Mouse (Mus musculus) spleen, adult 18-20 months (tissue): ENCODE measurements around the gene Hibadh.
A peak's percentile ranks its signal among the peaks of the same experiment; 100 is the strongest.

Experiments
- DNase-seq, 2 experiments: peaks; one replicate each; pipeline ENCODE4 v3.0.0; 2022; ENCODE audit warnings: mixed read lengths in 2 of 2

Hibadh gene

DNA sequence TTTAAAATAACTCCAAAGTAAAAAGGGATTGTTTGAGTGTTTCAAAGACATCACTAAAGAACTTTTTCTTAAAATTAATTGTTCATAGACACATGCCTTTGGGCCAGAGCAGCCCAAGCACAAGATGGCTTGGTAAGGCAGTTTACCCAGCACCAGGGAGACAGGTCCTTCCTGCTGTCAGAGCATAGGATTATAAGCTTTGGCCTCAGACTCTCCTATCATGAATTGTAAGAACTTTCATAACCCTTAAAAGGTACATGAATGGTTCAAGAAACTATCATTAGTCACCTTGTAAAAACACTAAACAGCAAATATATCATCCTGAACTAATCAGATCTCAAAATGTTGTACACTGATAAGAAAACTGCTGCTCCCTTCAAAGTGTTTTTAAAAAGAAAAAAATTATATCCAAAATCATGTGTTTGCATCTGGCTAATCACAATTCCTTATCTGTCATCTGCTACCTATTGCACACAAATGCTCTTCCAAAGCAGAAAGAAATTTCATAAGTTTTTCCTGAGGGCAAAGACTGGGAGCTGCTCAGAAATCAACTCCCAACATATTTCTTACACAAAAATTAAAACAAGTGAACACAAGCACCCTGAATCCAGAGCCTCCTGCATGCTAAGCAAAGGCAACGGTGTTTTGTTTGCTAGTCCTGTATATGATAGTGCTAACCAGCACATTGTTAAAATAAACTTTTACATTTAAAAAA lies 1.6 kb downstream of the Hibadh start:
- no peak for DNase-seq

DNA sequence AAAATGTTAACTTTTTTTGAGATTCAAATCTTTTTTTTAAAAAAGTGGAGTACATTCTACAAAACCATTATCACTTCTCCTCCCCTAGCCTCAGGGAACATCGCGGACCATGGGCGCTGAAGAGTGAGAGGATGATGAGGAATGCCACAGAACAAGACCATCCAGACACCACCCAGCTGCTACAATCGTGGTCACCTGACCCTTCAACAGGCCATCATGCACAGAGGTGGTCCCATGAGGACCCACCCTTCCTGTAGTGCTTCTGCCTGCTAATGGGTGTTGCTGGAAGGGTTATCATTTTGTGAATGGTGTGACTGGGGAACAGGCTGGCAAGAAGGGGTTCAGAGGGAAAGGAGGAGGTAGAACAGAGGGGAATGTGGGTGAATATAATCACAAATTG lies 2.9 kb downstream of the Hibadh start:
- DNase-seq: no peak

DNA sequence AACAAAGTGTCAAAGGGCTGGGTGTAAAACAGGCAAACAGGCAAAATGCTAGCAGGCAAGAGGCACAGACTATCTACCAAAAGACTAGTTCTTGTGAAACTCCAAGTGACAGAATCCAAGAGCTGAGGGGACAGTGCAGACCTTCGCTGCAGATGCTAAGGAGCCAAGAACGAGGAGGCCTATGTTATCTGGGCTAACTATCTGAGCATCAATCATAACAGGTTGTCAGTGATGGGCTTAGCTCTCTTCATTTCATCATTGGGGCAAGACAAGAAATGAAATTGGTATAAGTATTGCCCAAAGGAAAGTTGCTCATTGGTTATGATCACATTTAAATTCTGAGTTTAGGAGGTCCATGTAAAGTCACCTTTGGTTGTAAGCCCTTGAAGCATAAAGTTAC lies 4.8 kb downstream of the Hibadh start:
- no peak for DNase-seq

DNA sequence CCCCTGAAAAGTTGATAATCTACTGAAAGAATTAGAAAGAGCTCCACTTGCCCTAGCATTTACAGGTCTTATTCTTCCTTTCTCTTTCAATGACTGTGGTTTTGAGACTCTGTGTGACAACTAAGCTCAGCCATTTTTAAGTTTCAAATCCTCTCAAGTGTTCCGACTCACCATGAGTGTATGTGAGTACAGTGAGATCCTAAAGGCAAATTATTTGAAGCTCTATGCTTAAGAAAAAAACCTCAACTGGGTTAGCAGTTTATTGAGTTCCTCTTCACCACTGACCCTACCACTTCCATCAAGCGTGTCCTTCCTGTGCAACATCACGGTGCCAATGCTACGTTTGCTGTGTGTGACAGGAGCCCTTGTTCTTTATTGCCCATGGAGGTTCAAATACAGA lies 9.6 kb downstream of the Hibadh start:
- no peak for DNase-seq

DNA sequence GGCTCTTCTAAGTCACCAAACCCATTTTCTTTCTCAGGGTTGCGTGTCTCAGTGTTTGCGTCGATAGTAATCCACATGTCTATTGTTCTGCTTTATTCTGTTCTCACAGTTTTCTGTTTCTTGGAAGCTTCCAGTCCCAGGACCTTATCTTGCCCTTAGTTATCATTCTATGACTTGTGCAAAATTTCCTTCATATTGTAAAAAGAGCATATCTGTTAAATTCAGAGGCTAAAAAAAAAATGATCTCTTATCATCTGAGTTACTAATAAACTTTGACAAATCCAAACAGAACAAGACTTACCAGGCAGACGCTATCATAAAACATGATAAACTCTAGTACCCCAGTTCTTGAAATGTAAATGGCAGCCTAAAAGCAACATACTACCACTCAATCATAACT lies 11.0 kb downstream of the Hibadh start:
- DNase-seq: no peak

DNA sequence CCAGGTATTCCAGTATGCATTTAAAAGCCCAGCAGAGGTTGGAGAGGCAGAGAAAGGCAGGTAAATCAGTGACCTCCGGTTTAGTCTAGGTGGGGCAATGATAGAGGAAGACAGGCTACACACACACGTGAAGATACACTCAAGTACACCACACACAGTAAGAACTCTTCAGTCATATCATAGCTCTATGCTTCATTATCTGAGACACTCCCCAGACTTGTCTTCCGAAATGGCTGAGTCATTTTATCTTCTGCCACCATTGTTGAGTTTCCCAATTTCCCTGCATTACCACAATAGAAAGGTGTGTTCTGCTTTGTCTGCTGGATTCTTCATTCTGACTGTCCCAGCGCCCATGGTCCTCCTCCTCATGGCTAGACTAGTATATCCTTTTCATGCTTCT lies 13.5 kb downstream of the Hibadh start:
- no peak for DNase-seq

DNA sequence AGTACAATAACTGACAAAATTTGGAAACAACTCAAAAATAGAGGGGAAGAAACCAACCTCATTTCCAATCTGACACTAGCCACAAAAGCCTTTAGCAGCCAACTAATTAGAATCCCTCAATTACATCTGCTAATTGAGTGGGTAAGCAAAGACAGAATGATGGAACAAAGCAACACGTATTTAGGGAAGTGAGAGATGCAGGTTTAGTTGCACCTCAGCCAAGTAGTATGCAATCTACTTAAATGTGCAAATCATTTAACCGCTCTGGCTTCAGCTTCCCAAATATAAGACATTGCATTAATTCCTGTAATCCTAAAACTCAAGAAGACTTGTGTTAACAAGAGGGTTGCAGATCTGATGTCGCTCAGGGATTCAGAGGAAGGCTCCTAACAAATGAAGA lies 16.4 kb downstream of the Hibadh start:
- DNase-seq: no peak

DNA sequence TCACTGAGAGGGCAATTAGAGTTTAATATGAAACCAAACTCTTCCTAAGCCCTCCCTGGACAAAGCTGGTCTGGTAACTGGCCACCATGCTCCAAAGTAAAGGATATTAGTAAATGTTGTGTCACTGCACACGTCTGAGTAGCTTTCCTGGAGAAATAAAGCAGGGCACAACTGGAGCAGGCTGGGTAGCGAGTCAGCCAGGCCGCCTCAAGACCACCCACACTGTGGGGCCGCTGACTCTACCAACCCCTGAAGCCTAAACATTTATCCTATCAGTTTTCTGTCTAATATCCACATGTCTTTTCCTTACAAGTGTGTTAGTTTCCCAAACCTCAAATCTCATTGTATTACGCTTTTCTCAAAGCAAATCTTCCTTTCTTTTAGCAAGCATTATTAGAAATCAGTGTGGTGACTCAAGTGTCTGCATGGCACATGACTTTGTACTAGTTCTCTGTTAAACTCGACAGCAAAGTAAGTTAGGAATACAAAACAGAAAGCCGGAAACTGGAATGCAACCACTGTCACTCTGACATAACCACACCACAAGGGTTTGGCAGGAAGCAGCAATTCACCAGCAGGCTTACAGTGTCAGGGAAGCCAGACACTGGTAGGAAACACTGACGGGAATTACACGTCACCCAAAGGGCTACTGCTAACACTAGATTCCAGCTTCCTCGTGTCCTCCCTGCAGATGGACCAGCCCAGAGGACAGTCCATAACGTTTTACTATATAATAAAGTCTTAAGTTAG lies 18.3 kb downstream of the Hibadh start:
- no peak for DNase-seq

DNA sequence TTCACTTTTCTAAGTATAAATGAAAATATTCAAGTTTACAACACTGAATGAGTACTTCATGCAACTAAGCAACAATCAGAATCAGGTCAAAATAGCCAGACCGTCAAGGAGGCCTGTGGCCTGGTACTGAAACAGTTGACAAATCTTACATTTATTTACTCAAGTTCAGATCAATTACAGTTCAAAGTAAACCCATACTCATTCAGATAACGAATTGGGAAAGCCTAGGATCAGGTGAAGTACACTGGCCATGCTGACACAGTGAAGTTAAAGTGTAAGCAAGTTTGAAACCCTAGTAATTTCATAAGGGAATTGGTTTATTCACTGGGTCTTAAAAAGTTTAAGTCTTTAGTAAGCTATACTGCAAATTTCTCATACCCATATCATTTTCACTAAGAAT lies 20.1 kb downstream of the Hibadh start:
- no peak for DNase-seq

DNA sequence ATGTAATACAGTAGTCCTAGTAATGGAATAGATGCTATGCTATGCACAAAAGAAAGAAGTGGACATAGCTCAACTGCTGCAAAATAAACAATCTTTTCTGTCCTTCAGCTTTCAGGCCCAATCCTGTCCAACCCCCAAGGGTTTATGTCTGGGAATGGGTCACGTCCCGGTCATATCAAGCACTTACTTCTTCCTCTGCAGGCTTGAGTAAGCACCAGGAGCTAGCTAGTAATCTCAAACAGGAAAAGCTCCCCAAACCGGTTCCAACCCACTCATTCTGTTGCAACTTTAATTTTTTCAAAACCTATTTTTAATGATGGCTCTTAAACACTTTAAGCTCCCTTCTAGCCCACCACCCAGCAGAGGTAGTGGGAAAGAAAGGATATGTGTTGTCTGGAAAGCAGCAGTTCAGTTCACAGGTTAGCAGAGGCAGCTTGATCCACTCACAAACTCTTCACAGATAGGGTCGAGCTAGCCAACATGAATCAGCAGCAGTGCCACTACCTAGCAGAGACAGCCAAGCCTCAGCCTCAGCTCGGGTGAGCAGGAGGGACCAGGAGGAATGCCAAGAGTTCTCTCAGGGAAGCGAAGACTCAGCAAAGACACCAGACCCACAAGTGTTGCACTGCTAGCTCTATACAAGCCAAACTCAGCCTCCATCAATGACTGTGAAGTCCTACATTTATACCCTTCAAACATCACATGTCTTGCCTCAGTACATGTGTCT lies 30.4 kb downstream of the Hibadh start:
- DNase-seq: no peak

DNA sequence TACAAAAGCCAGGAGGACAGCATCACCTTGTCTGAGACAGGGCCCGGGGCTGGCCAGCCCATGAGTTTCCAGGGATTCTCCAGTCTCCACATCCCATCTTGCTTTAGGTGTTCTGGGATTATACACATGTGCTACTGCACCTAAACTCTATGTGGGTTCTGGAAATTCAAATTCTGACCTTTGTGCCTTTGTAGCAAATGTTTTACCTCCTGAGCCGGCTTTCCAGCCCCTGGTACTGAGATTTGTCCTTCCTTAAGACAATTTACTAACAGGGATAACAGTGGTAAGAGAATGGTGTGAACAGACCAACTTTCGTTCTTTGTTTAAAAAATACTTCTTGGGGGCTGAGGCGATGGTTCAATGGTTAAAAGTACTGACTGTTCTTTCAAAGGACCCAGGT lies 32.1 kb downstream of the Hibadh start:
- DNase-seq: no peak

DNA sequence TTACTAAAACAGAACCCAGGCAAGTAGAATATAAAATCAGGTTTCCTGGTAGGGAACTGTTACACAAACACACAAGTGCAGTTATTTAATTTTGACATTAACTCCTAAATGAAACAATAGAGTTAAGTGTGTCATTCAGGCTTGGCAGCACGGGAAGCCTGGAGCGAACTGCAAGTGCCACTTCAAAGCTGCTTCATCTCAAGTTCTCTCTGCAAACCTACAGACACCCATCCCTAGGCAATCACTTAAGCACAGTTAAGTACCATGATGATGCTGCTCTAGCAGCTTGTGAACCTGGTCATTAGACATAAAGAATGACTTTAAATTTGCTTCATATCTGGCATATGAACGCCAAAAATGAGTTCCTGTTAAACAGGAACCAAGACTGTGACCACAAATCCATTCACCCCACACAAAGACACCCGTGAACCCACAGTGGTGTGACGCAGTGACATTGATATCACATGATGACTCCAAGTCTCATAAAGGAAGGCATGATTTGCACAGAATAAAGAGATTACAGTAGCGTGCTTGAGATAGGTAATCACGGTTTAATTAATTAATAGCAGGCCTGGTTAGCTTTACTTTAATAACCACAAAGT lies 33.3 kb downstream of the Hibadh start:
- no peak for DNase-seq

DNA sequence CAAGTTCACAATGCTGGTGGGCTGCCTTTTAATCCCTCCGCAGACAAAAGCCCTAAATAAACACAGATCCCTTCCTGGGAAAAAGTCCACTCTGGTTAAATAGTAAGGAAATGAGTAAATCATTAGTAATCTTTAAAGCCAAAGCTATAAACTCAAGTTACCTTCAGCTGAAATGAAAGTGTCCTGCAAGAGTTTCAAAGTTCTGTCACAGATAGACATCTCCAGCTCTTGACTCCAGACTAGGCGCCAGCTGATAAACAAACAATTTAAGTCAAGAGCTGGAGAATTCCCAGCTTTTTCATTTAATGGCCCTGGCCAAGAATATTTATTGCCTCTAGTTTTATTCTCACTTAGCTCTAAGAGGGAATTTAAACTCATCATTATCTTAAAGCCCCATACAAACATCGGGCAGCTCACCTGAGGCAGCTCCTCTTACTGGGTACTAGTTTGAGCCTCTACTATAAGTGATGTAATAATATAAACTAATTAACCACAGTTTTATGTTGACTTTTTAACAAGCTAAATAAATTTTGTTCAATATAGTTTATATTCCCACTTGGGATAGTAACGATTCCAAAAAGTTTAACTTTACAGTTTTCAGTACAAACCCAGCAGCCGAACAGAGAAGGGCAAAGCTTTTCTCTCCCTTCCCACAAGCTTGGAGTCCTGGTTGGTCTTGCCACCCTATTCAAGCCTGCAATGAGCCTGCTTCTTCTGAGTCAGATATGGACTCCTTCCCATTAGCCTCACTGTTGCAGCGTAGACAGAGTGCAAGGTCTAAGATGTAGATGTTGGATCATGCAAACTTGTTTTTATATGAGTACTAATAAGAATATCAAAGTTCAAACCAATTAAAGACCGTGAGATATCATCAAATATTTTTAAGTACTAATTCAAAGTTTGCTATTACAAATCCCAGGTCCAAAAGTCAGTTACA lies 38.2 kb downstream of the Hibadh start:
- no peak for DNase-seq

DNA sequence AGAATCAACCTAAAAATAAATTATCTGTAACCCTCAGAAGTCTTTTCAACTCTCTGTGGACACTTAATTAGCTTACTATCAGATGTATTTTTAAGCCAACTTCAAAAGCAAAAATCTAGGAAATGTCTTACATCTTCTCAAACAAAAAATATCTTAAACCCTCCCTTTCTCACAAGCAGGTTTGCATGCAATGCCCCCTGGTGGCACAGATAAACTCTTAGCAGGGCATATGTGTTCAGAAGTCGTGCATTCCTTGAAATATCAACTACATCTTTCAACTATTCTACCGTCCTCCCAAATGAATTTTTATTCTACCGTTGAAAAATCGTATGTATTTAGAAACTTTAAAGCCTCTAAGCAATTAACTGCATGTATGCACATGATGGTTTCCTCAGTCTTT lies 39.1 kb downstream of the Hibadh start:
- peak in 1 of 2 experiments; percentile 46 for DNase-seq

DNA sequence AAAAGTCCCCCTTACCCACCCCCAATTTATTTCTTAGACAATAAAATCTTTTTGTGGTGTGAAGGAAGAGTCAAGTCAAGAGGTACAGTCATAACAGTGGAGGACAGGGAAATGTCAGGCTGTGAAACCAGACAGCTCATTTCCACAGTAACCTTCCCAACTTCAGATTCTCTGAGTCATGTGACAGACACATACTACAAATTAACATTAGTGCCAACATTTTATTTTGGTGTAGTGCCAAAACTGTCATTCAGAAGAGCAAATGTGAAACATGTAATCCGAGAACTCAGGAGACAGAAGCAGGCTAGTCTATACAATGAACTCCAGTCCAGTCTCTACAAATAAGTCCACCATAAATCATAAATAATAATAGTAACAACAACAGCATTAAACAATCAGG lies 45.4 kb downstream of the Hibadh start:
- no peak for DNase-seq

DNA sequence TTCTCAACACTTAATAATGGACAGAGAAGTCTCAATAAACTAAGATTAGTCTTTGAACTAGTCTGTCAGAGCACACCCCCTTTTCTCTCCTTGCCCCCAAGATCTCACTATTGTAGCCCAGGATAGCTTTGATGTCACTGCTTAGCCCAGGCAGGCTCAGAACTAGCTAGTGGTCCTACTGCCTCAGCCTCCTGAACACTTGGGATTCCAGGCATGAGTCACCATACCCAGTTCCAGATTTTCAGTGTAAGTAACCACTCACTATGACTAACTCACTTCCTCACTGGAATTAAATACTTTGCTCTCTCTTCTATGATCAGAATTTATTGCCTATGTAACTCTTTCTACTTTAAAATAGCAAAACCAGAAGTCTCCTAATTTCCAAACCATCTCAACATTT lies 53.6 kb downstream of the Hibadh start:
- no peak for DNase-seq

DNA sequence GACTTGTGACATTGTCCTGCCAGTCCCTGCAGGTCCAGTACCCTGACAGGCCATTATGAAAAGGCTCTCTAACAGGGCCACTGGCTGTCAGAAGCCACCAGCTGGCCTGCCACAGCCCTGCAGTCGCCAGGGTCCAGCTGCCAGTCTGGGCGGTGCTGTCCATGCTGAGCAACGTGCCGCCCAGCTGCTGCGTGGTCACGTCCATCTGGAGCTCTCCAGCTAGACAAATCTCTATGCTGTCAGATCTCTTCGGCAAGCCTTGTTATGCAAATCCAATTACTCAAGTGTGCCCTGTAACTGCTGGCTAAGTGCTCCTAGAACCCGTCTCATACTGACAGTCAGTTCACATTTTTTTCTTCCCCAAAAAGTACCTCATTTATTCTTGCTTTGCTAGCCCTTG lies 55.8 kb downstream of the Hibadh start:
- DNase-seq: peak; percentile 6 to 9

DNA sequence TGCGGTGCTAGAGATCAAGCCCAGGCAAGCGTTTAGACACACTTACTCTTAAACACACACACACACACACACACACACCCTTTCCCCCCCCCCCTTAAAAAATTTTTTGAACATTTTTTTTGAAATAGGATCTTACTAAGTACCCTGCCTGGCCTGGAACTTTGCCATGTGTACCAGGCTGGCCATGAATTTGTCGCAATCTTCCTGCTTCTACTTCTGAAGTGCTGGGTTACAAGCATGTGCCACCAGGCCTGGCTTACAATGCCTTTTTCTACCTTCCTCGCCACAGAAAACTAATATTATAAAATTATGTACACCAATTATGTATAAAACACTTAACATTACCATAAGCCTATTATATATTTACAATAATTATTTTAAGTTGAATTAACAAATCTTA lies 59.1 kb downstream of the Hibadh start:
- DNase-seq: no peak

DNA sequence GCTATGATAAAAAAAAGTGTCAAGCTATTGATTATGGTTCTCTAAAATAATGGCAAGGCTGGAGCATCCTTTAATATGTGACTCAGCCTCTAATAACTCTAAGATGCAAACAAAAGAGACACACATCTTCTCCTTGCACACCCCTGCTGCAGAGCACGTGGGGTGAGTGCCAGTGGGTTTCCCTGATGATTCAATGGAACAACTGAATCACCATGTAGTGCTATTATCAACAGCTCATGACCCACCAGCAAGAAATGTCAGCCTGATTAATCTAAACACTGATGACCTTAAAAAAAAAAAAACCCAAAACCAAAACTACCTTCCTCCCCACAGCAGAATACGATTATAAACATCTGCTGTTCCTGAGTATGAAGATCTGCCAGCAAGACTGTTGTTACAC lies 61.9 kb downstream of the Hibadh start:
- DNase-seq: no peak

DNA sequence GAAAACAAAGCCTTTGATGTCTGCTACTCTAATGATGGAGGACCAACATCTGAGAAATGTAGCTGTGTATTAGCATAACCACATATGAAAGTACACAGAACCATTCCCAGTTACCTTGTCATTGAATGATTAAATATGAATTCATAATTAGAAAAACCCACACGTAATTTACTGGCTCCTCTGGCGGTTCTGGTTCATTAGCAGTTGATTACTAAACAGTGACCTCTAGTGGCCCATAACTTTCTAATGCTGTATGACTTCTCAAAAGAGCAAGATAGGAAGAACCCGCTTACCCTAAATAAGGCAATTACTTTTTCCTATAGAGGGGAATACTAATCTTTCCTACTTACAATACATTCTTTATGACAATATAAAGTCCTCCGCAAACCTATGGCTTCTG lies 62.9 kb downstream of the Hibadh start:
- no peak for DNase-seq

DNA sequence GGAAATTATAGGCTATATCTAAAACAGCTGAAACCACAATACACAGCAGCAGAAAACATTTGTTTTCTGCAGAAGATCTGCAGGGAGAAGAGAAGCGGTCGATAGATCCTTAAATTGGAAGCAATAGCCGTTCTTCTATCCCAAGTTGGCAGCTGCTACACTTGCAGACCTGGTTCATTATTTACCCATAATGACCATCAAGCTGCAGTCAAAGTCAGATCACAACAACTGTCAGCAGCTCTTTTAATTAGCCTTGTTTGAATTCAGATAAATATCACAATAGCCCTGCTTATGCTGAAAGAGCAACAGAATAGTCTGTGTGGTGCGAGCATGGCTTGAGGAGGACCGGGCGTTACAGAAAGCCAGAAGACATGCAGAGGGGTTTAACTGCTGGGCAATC lies 71.5 kb downstream of the Hibadh start:
- DNase-seq: no peak
